Mouse (Mus musculus) limb, embryonic 15.5 days (tissue): ENCODE measurements around the gene Kcnq1. TPM values are rescaled to one million over a fixed set of nuclear protein-coding genes. Genes with fewer than 3 reads are reported as not detected.

Experiments used
- ATAC-seq: fragments of 200-750 bp; cut with Nextera tagmentation; 2 replicates; pipeline ENCODE4 v1.8.0; 2017; ENCODE audit warnings: low read depth, moderate TSS enrichment; ENCODE audit not compliant: insufficient number of reproducible peaks, low FRiP score, low TSS enrichment
- H3K27ac ChIP-seq: fragments of 300-500 bp; sonication (generic); 2 replicates; pipeline ENCODE4 v1.5.1; 2015; ENCODE audit warnings: moderate library complexity, mild to moderate bottlenecking, inconsistent platforms
- H3K27me3 ChIP-seq: fragments of 300-500 bp; sonication (generic); 2 replicates; pipeline ENCODE4 v1.6.1; 2015; ENCODE audit warnings: inconsistent platforms
- H3K36me3 ChIP-seq: fragments of 300-500 bp; sonication (generic); 2 replicates; pipeline ENCODE4 v1.6.1; 2015; ENCODE audit warnings: inconsistent platforms
- H3K4me1 ChIP-seq: fragments of 300-500 bp; sonication (generic); 2 replicates; pipeline ENCODE4 v1.6.1; 2015; ENCODE audit warnings: inconsistent platforms
- H3K4me2 ChIP-seq: fragments of 300-500 bp; sonication (generic); 2 replicates; pipeline ENCODE4 v1.6.1; 2015; ENCODE audit warnings: mild to moderate bottlenecking, inconsistent platforms
- H3K4me3 ChIP-seq: fragments of 300-500 bp; sonication (generic); 2 replicates; pipeline ENCODE4 v1.5.1; 2015; ENCODE audit warnings: mild to moderate bottlenecking, inconsistent platforms
- H3K9ac ChIP-seq: fragments of 300-500 bp; sonication (generic); 2 replicates; pipeline ENCODE4 v1.6.1; 2015; ENCODE audit warnings: inconsistent platforms
- H3K9me3 ChIP-seq: fragments of 300-500 bp; sonication (generic); 2 replicates; pipeline ENCODE4 v1.6.1; 2016; ENCODE audit warnings: inconsistent platforms
- WGBS: fragments of 180-500 bp; shearing (Covaris S2); methylation state at CpG from one replicate; pipeline ENCODE4 v1.1.7; 2015; 5-methylcytosine and 5-hydroxymethylcytosine counted together
- polyA plus RNA-seq: library from polyadenylated mRNA; unstranded; fragments of >200 nt; fragmentation: Nextera tagmentation; extraction: Ambion mirVana; gene quantifications from 2 replicates; pipeline ENCODE4 v1.2.1, GENCODE M21; 2015

Kcnq1 gene
- polyA plus RNA-seq, 1 experiment from 2014 or later: 1.1 TPM

- Histone ChIP-seq H3K4me1 (peaks cover 25% of the 10 kb centered on the region), H3K36me3 (no peaks in the 10 kb centered on the region), H3K27ac (peak overlapping the region; percentile 34), H3K4me2 (no peak overlapping the region), H3K27me3 (no peaks in the 10 kb centered on the region), H3K4me3 (no peak overlapping the region), H3K9ac (no peak overlapping the region), H3K9me3 (no peaks in the 10 kb centered on the region)
- WGBS: 24% methylated on average over 4 of the region's 4 CpGs
- no peak for ATAC-seq
Observed at GRCm38 (mm10) chr7:143415070-143415469, 308.9 kb downstream of the Kcnq1 start.

DNA sequence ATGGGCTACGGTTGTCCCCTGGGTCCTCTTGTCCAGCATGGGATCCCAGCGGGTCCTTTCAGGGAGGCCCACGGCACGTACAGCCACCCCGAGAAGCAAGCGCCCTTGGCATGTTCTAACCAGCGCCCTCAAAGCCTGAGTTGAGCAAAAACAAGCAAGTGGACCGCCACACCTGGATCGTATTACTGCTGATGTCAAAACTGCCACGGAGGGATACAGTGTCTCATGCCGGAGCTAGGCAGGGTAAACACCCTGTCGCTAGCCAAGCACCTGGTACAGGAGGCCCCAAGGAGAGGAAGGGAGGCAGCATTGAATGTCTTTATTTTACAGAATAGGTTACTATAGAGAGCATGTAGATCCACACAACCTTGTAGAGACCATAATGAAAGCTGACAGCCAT is 310.2 kb downstream of the Kcnq1 start:
- Histone ChIP-seq H3K27me3 (no peaks in the 10 kb centered on the region), H3K4me1 (peaks cover 25% of the 10 kb centered on the region), H3K4me2 (no peak overlapping the region), H3K27ac (no peak overlapping the region), H3K9ac (no peak overlapping the region), H3K9me3 (no peaks in the 10 kb centered on the region), H3K36me3 (no peaks in the 10 kb centered on the region), H3K4me3 (no peak overlapping the region)
- 45% methylated on average over 12 of the region's 12 CpGs for WGBS
- ATAC-seq: no peak

DNA sequence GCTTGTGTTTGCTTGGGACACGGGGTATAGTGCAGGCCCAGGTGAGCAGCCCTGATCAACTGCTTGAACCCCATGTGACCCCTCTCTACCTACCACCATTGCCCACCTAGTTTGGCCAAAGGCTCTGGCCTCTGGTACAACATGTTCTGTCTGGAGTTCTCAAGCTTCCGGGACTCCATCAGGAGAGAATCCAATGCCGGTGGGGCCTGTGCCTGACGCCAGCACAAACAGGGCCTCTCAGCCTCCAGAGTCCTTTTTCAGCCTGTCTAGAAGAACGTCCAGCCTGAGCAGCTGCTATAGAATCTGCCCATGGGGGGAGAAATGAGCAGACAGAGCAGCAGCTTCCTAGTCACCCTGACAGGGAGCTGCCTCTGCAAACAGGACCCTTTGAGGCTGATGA is 311.7 kb downstream of the Kcnq1 start:
- Histone ChIP-seq H3K4me1 (peaks cover 25% of the 10 kb centered on the region), H3K4me3 (no peak overlapping the region), H3K27me3 (no peaks in the 10 kb centered on the region), H3K9me3 (no peaks in the 10 kb centered on the region), H3K4me2 (no peak overlapping the region), H3K36me3 (no peaks in the 10 kb centered on the region), H3K9ac (no peak overlapping the region), H3K27ac (no peak overlapping the region)
- no peak for ATAC-seq
- 60% methylated on average over 5 of the region's 5 CpGs for WGBS

DNA sequence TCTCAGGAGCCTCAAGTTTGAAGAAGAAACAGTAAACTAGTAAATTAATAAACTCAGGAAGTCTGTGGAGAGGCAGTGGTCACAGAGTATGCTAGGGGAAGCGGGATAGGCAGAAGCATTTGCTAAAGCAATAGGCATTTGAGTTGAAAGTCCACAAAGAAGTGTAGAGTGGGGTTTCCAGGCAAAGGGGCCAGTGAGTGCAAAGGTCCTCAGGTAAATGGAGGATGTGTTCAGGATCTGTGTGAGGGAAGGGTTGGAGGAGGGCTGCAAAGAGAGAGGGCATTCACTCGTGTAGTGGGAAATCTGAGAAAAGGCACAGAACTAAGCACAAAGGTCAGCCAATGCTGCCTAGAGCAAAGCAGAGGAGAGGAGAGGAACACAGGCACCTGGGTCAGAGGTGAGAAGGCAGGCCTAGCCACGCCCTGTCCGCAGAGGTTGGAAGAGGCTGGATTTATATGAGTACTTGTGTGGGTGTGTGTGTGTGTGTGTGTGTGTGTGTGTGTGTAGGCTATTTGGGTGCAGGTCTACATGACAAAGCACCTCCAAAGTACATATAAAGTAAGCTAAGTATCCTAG is 313.5 kb downstream of the Kcnq1 start:
- no peak overlapping the region for H3K4me3 ChIP-seq
- no peak overlapping the region for H3K27ac ChIP-seq
- H3K9me3 ChIP-seq: no peaks in the 10 kb centered on the region
- no peak for ATAC-seq
- H3K4me2 ChIP-seq: no peak overlapping the region
- peaks cover 24% of the 10 kb centered on the region for H3K4me1 ChIP-seq
- H3K27me3 ChIP-seq: no peaks in the 10 kb centered on the region
- WGBS: 78% methylated on average over 4 of the region's 4 CpGs
- H3K9ac ChIP-seq: no peak overlapping the region
- H3K36me3 ChIP-seq: no peaks in the 10 kb centered on the region

DNA sequence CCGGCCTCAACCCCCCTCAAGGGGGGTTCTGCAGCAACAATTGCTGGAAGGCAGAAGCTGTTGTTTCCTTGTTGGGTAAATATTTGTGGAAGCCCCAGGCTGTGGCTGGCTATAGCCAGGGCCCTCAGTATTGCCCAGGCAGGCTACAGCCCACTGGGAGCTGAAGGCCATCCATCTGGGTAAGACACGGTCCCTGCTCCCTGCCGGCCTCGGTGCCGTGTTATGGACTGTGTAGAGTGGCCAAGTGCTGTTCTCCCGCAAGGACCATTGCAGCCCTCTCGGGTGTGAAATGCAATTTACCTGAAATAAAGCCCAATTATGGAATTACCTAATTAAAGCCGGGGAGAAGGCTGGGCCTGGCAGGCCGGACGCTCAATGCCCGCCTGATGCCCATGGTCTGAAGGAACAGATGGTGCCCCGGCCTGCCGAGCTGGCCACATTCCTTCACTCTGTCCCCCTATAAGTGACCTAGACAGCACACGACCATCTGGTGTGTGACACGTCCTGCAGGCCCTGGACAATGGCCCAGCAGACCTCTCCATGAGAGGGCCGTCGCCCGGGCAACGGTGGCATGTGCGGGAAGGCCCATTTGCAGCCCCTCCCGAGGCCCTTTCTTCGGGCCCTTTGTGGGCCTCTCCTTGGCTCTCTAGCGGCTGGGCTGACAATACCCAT is 322.1 kb downstream of the Kcnq1 start:
- Histone ChIP-seq H3K4me2 (no peak overlapping the region), H3K27ac (no peak overlapping the region), H3K9me3 (no peaks in the 10 kb centered on the region), H3K4me1 (peaks cover 4% of the 10 kb centered on the region; the same call in 1 of the 2 replicates), H3K27me3 (no peaks in the 10 kb centered on the region), H3K4me3 (no peak overlapping the region), H3K9ac (no peak overlapping the region), H3K36me3 (no peaks in the 10 kb centered on the region)
- WGBS: 73% methylated on average over 23 of the region's 23 CpGs
- no peak for ATAC-seq

- 0 out of 2 replicates have a peak, but pooled peaks have one; percentile 13 for ATAC-seq
- H3K27ac ChIP-seq: no peak overlapping the region
- H3K4me2 ChIP-seq: no peak overlapping the region
- no peaks in the 10 kb centered on the region for H3K36me3 ChIP-seq
- H3K9ac ChIP-seq: no peak overlapping the region
- no peaks in the 10 kb centered on the region for H3K9me3 ChIP-seq
- no peaks in the 10 kb centered on the region for H3K27me3 ChIP-seq
- no peak overlapping the region for H3K4me3 ChIP-seq
- 79% methylated on average over 2 of the region's 2 CpGs for WGBS
- peaks cover 7% of the 10 kb centered on the region; the same call in 1 of the 2 replicates for H3K4me1 ChIP-seq
Observed at GRCm38 (mm10) chr7:143428814-143429499, 322.8 kb downstream of the Kcnq1 start.

DNA sequence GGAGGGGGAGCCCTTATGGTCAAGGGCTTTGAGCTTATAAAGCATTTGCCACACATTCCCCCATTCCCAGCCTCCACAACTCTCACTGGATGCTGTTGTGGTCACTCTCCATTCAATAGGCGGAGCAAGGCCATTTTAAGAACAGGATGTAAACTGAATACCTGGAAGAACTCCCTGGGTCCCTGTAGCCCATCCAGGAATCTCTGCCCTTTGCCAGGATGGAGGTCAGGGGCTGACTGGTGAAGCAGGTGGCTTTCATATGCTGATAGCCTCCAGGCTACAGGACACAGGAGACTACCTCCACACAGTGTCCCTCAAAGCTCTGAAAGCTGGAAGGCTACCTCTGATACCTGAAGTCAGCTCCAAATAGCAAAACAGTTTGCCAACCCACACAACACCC is 326.5 kb downstream of the Kcnq1 start:
- no peaks in the 10 kb centered on the region for H3K27me3 ChIP-seq
- no peak overlapping the region for H3K4me3 ChIP-seq
- H3K27ac ChIP-seq: no peak overlapping the region
- H3K9ac ChIP-seq: no peak overlapping the region
- H3K4me1 ChIP-seq: peaks cover 9% of the 10 kb centered on the region
- H3K4me2 ChIP-seq: no peak overlapping the region
- no peak for ATAC-seq
- no peaks in the 10 kb centered on the region for H3K9me3 ChIP-seq
- H3K36me3 ChIP-seq: no peaks in the 10 kb centered on the region
- 81% methylated on average over 1 of the region's 1 CpGs for WGBS

DNA sequence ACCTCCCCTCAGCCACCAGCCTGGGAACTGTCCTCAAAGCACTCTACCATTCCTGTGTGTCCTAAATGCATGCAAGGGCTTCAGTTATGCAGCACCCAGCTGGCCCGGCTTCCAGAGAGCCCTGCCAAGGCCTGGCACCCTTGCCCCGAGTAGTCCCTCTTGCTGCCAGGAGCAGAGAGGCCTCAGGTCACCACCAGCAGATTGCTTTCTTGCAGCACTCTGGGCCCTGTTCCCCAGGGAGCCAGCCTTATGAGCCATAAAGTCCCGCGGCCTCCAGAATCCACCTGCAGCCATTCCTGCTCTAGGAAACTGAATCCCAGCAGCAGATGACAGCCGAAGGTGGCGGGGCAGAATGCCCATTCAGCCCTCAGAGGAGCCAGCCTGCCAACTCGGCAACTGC is 327.2 kb downstream of the Kcnq1 start:
- no peaks in the 10 kb centered on the region for H3K36me3 ChIP-seq
- H3K27ac ChIP-seq: no peak overlapping the region
- H3K4me2 ChIP-seq: no peak overlapping the region
- no peaks in the 10 kb centered on the region for H3K9me3 ChIP-seq
- H3K9ac ChIP-seq: no peak overlapping the region
- ATAC-seq: no peak
- no peaks in the 10 kb centered on the region for H3K27me3 ChIP-seq
- WGBS: 44% methylated on average over 7 of the region's 7 CpGs
- peaks cover 15% of the 10 kb centered on the region for H3K4me1 ChIP-seq
- H3K4me3 ChIP-seq: no peak overlapping the region

DNA sequence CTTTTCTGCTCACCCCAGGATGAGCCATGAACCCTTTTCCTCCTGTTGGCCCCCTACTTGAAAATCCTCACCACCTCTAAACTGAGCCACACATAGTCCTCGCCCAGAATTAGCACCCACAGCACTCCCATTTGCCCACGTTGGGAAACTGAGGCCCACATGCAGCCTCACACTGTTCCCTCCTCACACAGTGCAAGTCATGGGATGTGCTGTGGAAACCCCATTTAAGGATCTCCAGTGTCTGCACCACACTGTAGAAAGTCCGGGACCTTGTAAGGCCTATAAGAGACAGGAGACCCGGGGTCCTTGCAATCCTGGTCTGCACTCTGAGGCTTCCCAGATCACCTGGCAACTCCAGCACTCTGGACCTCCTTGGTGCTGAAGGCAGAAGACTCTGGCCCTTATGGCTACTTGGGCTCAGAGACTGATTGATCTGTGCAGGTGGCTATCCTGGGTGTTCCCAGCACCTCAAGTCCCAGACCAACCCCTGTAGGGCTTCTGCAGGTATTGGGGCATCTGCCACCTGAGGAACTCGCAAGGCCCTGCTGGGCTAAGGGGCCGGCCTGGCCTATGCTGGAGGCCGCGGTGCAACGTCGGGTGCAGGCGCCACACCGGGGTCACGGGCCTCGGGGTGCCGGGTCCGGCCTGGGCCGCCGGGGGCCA is 331.2 kb downstream of the Kcnq1 start:
- Histone ChIP-seq H3K27me3 (no peaks in the 10 kb centered on the region), H3K4me3 (peak overlapping the region; percentile 45), H3K4me2 (peak overlapping the region; percentile 88), H3K9me3 (no peaks in the 10 kb centered on the region), H3K27ac (peak overlapping the region; percentile 54; the same call in 1 of the 2 replicates), H3K36me3 (no peaks in the 10 kb centered on the region), H3K4me1 (peaks cover 18% of the 10 kb centered on the region), H3K9ac (peak overlapping the region; percentile 50)
- WGBS: 24% methylated on average over 18 of the region's 18 CpGs
- ATAC-seq: no peak

GRCm38 (mm10) chr7:143437894-143438581 is 331.9 kb downstream of the Kcnq1 start:
- peak overlapping the region; percentile 50 for H3K9ac ChIP-seq
- H3K36me3 ChIP-seq: no peaks in the 10 kb centered on the region
- H3K9me3 ChIP-seq: no peaks in the 10 kb centered on the region
- H3K27ac ChIP-seq: peak overlapping the region; percentile 54; the same call in 1 of the 2 replicates
- H3K4me2 ChIP-seq: peak overlapping the region; percentile 88
- peaks cover 17% of the 10 kb centered on the region for H3K4me1 ChIP-seq
- ATAC-seq: no peak
- H3K4me3 ChIP-seq: peak overlapping the region; percentile 45
- 0 out of 2 replicates have a peak, but pooled peaks cover 3% of the 10 kb centered on the region for H3K27me3 ChIP-seq
- 2% methylated on average over 55 of the region's 63 CpGs for WGBS

- Histone ChIP-seq H3K9ac (no peak overlapping the region), H3K4me1 (peaks cover 11% of the 10 kb centered on the region), H3K36me3 (no peaks in the 10 kb centered on the region), H3K4me2 (no peak overlapping the region), H3K27ac (no peak overlapping the region), H3K4me3 (no peak overlapping the region), H3K27me3 (peaks cover 9% of the 10 kb centered on the region; the same call in 1 of the 2 replicates), H3K9me3 (no peaks in the 10 kb centered on the region)
- 79% methylated on average over 1 of the region's 1 CpGs for WGBS
- ATAC-seq: no peak
Observed at GRCm38 (mm10) chr7:143438965-143439364, 332.8 kb downstream of the Kcnq1 start.
